Mouse (Mus musculus) spleen, adult 2 months (tissue): Measurements from ENCODE around the gene Olfr1389. TPM values are rescaled to one million over a fixed set of nuclear protein-coding genes. Genes with fewer than 3 reads are reported as not detected.
"Not testable (repeated sequence)": the region's sequence is repeated elsewhere in the genome, so short reads cannot be mapped to it uniquely, and the experiment has no call there.

ENCODE experiments used
- DNase-seq, 2 experiments: peaks; one replicate each; pipeline versions ENCODE4 v3.0.0 to v3.0.0-alpha.2; 2012 to 2021; ENCODE audit warnings: low spot score in 2 of 2, low read depth in 1 of 2
- H3K27ac ChIP-seq: fragments of 200-500 bp; 2 replicates; pipeline ENCODE4 v1.5.1; 2012; ENCODE audit warnings: low read length, inconsistent platforms; ENCODE audit not compliant: insufficient read depth
- H3K27me3 ChIP-seq: fragments of 200-500 bp; 2 replicates; pipeline ENCODE4 v1.6.1; 2012; ENCODE audit warnings: mild to moderate bottlenecking, moderate library complexity, low read length, inconsistent platforms; ENCODE audit not compliant: control insufficient read depth, insufficient read depth
- H3K36me3 ChIP-seq: fragments of 200-500 bp; 2 replicates; pipeline ENCODE4 v1.6.1; 2012; ENCODE audit warnings: mild to moderate bottlenecking, low read length, inconsistent platforms; ENCODE audit not compliant: control insufficient read depth, insufficient read depth
- H3K4me1 ChIP-seq: fragments of 200-500 bp; 2 replicates; pipeline ENCODE4 v1.6.1; 2011; ENCODE audit warnings: inconsistent platforms; ENCODE audit not compliant: control insufficient read depth, insufficient read depth, insufficient read length
- H3K4me3 ChIP-seq: fragments of 200-500 bp; 2 replicates; pipeline ENCODE4 v1.5.1; 2011; ENCODE audit warnings: mild to moderate bottlenecking, inconsistent platforms; ENCODE audit not compliant: insufficient read depth, insufficient read length; ENCODE audit errors: extremely low read depth
- CTCF ChIP-seq: fragments of 200-500 bp; IDR thresholded peaks from 2 replicates; pipeline ENCODE4 v1.5.1; 2011; ENCODE audit warnings: mild to moderate bottlenecking, inconsistent platforms; ENCODE audit not compliant: insufficient read depth, insufficient read length, insufficient replicate concordance; ENCODE audit errors: extremely low read depth
- POLR2A ChIP-seq: fragments of 200-500 bp; IDR thresholded peaks from 2 replicates; pipeline ENCODE4 v1.6.1; 2011; ENCODE audit warnings: low read depth, low read length, inconsistent platforms
- WGBS: fragments of 180-500 bp; shearing (Covaris S2); methylation state at CpG from one replicate; pipeline ENCODE4 v1.1.7; 2018; 5-methylcytosine and 5-hydroxymethylcytosine counted together
- polyA plus RNA-seq: library from polyadenylated mRNA; depleted of rRNA; stranded (reverse); fragments of >200 nt; gene quantifications from 2 replicates; pipeline ENCODE4 v1.2.3, GENCODE M21; 2012; rRNA removed

Gene Olfr1389
- polyA plus RNA-seq, 1 experiment, result not detected

DNA sequence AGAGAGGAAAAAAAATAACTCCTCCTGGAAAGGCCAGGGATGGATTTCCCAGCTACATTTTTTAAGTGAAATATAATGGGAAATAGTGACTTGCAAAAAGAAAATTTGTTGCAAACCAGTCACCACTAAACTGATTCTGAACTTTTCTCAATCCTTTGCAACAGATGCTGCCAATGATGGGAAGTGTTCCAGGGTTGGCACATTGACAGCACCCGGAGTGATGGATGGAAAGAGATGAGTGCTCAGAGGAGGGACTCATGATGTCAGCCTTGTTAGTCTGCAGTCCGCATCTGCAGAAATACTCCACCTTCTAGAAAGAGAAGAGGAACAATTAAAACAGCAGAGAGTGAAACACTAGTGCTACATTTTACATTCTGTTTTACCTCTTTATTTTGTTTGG is 6.8 kb downstream of the Olfr1389 start:
- no peak for DNase-seq
- H3K4me3 ChIP-seq, result no peak overlapping the region
- WGBS, result 84% methylated on average over 2 of the region's 2 CpGs
- H3K27ac ChIP-seq, result no peak overlapping the region
- H3K4me1 ChIP-seq, result no peaks in the 10 kb centered on the region
- H3K36me3 ChIP-seq, result no peaks in the 10 kb centered on the region
- no peaks in the 10 kb centered on the region for H3K27me3 ChIP-seq
- TF ChIP-seq CTCF, result no peak
- no peak for TF ChIP-seq POLR2A

DNA sequence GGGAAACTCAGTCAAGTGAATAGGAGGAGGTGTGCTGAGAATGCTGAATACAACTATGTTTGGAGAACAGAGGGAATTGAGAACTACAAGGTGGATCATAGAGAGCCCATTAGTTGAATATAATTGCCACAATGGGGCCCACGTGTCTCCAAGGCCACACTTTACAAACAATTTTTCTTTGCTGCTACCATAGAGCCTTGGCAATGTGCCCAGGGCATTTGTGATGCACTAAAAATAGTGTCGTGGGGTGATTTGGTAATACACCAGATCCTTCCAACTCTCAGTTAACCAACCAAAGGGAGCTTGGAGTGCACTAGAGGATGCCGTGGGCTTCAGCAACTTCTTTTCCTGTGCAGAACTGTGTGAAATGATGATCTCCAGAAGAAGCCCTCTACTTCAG is 13.5 kb downstream of the Olfr1389 start, which contains the start of gene Olfr1388:
Olfr1388 (plus strand) TSS at position 214 of the 400 bp plus-strand sequence.
- H3K27ac ChIP-seq, result no peak within 1 kb of the TSS
- no peaks in the 10 kb centered on the region for H3K4me1 ChIP-seq
- WGBS, result 54% methylated on average over 3 of the region's 3 CpGs
- TF ChIP-seq POLR2A, result no peak
- TF ChIP-seq CTCF, result no peak
- no peak for DNase-seq
- H3K27me3 ChIP-seq, result no peaks in the 10 kb centered on the region
- H3K36me3 ChIP-seq, result no peaks in the 10 kb centered on the region
- no peak within 1 kb of the TSS for H3K4me3 ChIP-seq

DNA sequence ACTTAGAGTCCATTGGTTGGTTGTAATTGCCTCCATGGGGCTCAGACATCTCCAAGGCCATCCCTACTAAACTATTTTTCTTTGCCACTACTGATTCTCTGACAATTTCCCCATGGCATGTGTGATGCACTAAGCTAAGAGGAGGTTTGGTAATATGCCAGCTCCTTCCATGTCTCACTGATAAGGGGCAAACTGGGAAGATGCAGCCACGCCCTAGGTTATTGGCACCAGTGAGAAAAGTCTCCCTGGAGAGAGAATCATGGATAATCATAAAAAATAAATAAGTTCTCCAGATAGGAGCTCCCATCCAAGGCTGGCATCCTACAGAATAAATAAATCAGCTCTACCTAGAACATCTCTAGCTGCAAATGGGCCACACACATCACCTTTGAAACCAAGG is 32.2 kb downstream of the Olfr1389 start, which contains the start of gene Olfr1387:
Olfr1387 (plus strand) TSS at position 301 of the 400 bp plus-strand sequence.
- Histone ChIP-seq H3K4me1 (no peaks in the 10 kb centered on the region), H3K4me3 (no peak within 1 kb of the TSS), H3K27ac (no peak within 1 kb of the TSS), H3K36me3 (no peaks in the 10 kb centered on the region), H3K27me3 (no peaks in the 10 kb centered on the region)
- no peak for DNase-seq
- 73% methylated on average over 1 of the region's 1 CpGs for WGBS
- TF ChIP-seq POLR2A, result no peak
- TF ChIP-seq CTCF, result no peak

DNA sequence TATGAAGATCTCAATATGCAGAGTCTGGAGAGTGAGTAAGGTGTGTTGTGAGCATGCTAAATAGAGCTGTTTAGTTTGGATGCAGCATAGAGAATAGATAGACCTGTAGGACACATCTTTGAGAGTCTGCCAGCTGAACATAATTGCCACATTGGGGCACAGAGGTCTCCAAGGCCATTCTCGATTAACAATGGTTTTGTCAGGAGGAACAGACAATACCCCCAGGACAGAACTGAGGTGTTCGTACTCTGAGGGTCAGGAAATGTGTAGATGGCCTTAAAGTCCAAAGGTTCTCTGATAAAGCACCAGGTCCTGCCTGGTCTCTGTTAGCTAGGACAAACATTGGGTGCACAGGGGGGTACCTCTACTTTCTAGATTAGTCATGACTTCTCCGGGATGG is 41.9 kb downstream of the Olfr1389 start, which contains the start of gene Olfr1386:
Olfr1386 (plus strand) TSS at position 301 of the 400 bp plus-strand sequence.
- DNase-seq, H3K4me3 ChIP-seq, H3K27me3 ChIP-seq, H3K36me3 ChIP-seq, H3K27ac ChIP-seq, H3K4me1 ChIP-seq: not testable (repeated sequence)
- WGBS, result 90% methylated on average over 3 of the region's 3 CpGs

Other genes with a start within 250 kb of the Olfr1389 start
- gene Btnl9, start 235.9 kb upstream of the Olfr1389 start, polyA plus RNA-seq, result 3.9 and 6.9 TPM in 2 replicates
- 1.4 and 2.4 TPM in 2 replicates for gene Zfp62, start 219.8 kb upstream of the Olfr1389 start, polyA plus RNA-seq
- gene Mgat1, start 178.9 kb upstream of the Olfr1389 start, polyA plus RNA-seq, result 222 and 255 TPM in 2 replicates
- 0.06 TPM in 2 replicates for gene Olfr1393, start 144.8 kb upstream of the Olfr1389 start, polyA plus RNA-seq
- not detected in 2 replicates for gene Olfr1392, start 137.8 kb upstream of the Olfr1389 start, polyA plus RNA-seq
- gene Olfr10, start 118.3 kb upstream of the Olfr1389 start, polyA plus RNA-seq, result not detected in 2 replicates
- gene Olfr1391, start 100.3 kb upstream of the Olfr1389 start, polyA plus RNA-seq, result not detected in 2 replicates
- gene Olfr1390, start 87.9 kb upstream of the Olfr1389 start, polyA plus RNA-seq, result not detected in 2 replicates
- 0.08 TPM in 1 of 2 replicates, not detected in the other for gene Olfr1388, start 13.6 kb downstream of the Olfr1389 start, polyA plus RNA-seq
- not detected in 2 replicates for gene Olfr1387, start 32.3 kb downstream of the Olfr1389 start, polyA plus RNA-seq
- not detected in 2 replicates for gene Olfr1386, start 42.0 kb downstream of the Olfr1389 start, polyA plus RNA-seq
- gene Olfr1385, start 66.0 kb downstream of the Olfr1389 start, polyA plus RNA-seq, result not detected in 2 replicates
- not detected in 2 replicates for gene Olfr1384, start 83.7 kb downstream of the Olfr1389 start, polyA plus RNA-seq
- gene Olfr1383, start 96.6 kb downstream of the Olfr1389 start, polyA plus RNA-seq, result not detected in 2 replicates
- not detected in 2 replicates for gene Olfr1382, start 105.2 kb downstream of the Olfr1389 start, polyA plus RNA-seq
- not detected in 2 replicates for gene Olfr1381, start 120.4 kb downstream of the Olfr1389 start, polyA plus RNA-seq
- not detected in 2 replicates for gene Olfr1380, start 133.8 kb downstream of the Olfr1389 start, polyA plus RNA-seq
- gene Flt4, start 186.2 kb downstream of the Olfr1389 start, polyA plus RNA-seq, result 6.6 and 7.3 TPM in 2 replicates
- gene Scgb3a1, start 240.5 kb downstream of the Olfr1389 start, polyA plus RNA-seq, result 0.28 TPM in 1 of 2 replicates, not detected in the other